Mouse (Mus musculus) hindbrain, embryonic 15.5 days (tissue): ENCODE measurements around the gene Gmppb. TPM values are rescaled to one million over a fixed set of nuclear protein-coding genes. Genes with fewer than 3 reads are reported as not detected.
A peak's percentile ranks its signal among the peaks of the same experiment; 100 is the strongest.

Experiments
- ATAC-seq: fragments of 200-750 bp; cut with Nextera tagmentation; 2 replicates; pipeline ENCODE4 v1.8.0; 2017; ENCODE audit warnings: low read depth, moderate number of reproducible peaks, moderate TSS enrichment; ENCODE audit not compliant: low FRiP score
- H3K27ac ChIP-seq: fragments of 300-500 bp; sonication (generic); replicated peaks from 2 replicates; pipeline ENCODE4 v1.5.1; 2015; ENCODE audit warnings: mild to moderate bottlenecking, inconsistent platforms
- H3K27me3 ChIP-seq: fragments of 300-500 bp; sonication (generic); 2 replicates; pipeline ENCODE4 v1.6.1; 2015; ENCODE audit warnings: control low read depth, inconsistent platforms
- H3K36me3 ChIP-seq: fragments of 300-500 bp; sonication (generic); 2 replicates; pipeline ENCODE4 v1.6.1; 2015; ENCODE audit warnings: control low read depth, inconsistent platforms
- H3K4me1 ChIP-seq: fragments of 300-500 bp; sonication (generic); replicated peaks from 2 replicates; pipeline ENCODE4 v1.6.1; 2015; ENCODE audit warnings: control low read depth, inconsistent platforms
- H3K4me2 ChIP-seq: fragments of 300-500 bp; sonication (generic); 2 replicates; pipeline ENCODE4 v1.6.1; 2015; ENCODE audit warnings: moderate library complexity, mild to moderate bottlenecking, inconsistent platforms
- H3K4me3 ChIP-seq: fragments of 300-500 bp; sonication (generic); 2 replicates; pipeline ENCODE4 v1.5.1; 2015; ENCODE audit warnings: mild to moderate bottlenecking, inconsistent platforms
- H3K9ac ChIP-seq: fragments of 300-500 bp; sonication (generic); 2 replicates; pipeline ENCODE4 v1.6.1; 2015; ENCODE audit warnings: inconsistent platforms
- H3K9me3 ChIP-seq: fragments of 300-500 bp; sonication (generic); 2 replicates; pipeline ENCODE4 v1.6.1; 2016; ENCODE audit warnings: control low read depth, inconsistent platforms
- WGBS: fragments of 180-500 bp; shearing (Covaris S2); methylation state at CpG from one replicate; pipeline ENCODE4 v1.1.7; 2015; 5-methylcytosine and 5-hydroxymethylcytosine counted together
- polyA plus RNA-seq: library from polyadenylated mRNA; unstranded; fragments of >200 nt; fragmentation: Nextera tagmentation; extraction: Ambion mirVana; gene quantifications from 2 replicates; pipeline ENCODE4 v1.2.1, GENCODE M21; 2015

Gmppb gene
- polyA plus RNA-seq, 1 experiment from 2014 or later = 23.9 TPM

- peaks cover 18% of the 10 kb centered on the region for H3K36me3 ChIP-seq
- peaks cover 31% of the 10 kb centered on the region for H3K4me1 ChIP-seq
- H3K27ac ChIP-seq = no peak within 1 kb of the TSS; the same call in 1 of the 2 replicates
- no peak within 1 kb of the TSS for H3K9ac ChIP-seq
- no peaks in the 10 kb centered on the region for H3K27me3 ChIP-seq
- H3K9me3 ChIP-seq = no peaks in the 10 kb centered on the region
- ATAC-seq = peak; percentile 25; the same call in 1 of the 2 replicates
- peak within 1 kb of the TSS; percentile 34; the same call in 1 of the 2 replicates for H3K4me2 ChIP-seq
- 59% methylated on average over 20 of the region's 20 CpGs for WGBS
- H3K4me3 ChIP-seq = no peak within 1 kb of the TSS
Observed at GRCm38 (mm10) chr9:108052885-108053664, 4.0 kb downstream of the Gmppb start, which contains the start of gene Amigo3. TSS of gene Amigo3 (plus strand) at chr9:108053159.

GRCm38 (mm10) chr9:108053665-108054225, 4.7 kb downstream of the Gmppb start:
- H3K36me3 ChIP-seq = peaks cover 22% of the 10 kb centered on the region
- H3K27ac ChIP-seq = no peak overlapping the region
- peaks cover 26% of the 10 kb centered on the region for H3K4me1 ChIP-seq
- no peaks in the 10 kb centered on the region for H3K27me3 ChIP-seq
- H3K9me3 ChIP-seq = no peaks in the 10 kb centered on the region
- H3K4me3 ChIP-seq = no peak overlapping the region
- H3K4me2 ChIP-seq = no peak overlapping the region
- no peak overlapping the region for H3K9ac ChIP-seq
- WGBS = 92% methylated on average over 15 of the region's 15 CpGs
- ATAC-seq = no peak

GRCm38 (mm10) chr9:108054331-108055040, 5.4 kb downstream of the Gmppb start:
- Histone ChIP-seq H3K27ac (no peak overlapping the region), H3K9me3 (no peaks in the 10 kb centered on the region), H3K36me3 (peaks cover 30% of the 10 kb centered on the region), H3K9ac (no peak overlapping the region), H3K27me3 (no peaks in the 10 kb centered on the region), H3K4me3 (no peak overlapping the region), H3K4me2 (no peak overlapping the region), H3K4me1 (peaks cover 24% of the 10 kb centered on the region)
- ATAC-seq = no peak
- WGBS = 90% methylated on average over 22 of the region's 22 CpGs

- H3K4me2 ChIP-seq = no peak overlapping the region
- no peak overlapping the region for H3K27ac ChIP-seq
- H3K4me1 ChIP-seq = peaks cover 18% of the 10 kb centered on the region
- 90% methylated on average over 1 of the region's 1 CpGs for WGBS
- H3K9ac ChIP-seq = no peak overlapping the region
- H3K27me3 ChIP-seq = no peaks in the 10 kb centered on the region
- ATAC-seq = no peak
- peaks cover 36% of the 10 kb centered on the region for H3K36me3 ChIP-seq
- H3K9me3 ChIP-seq = no peaks in the 10 kb centered on the region
- no peak overlapping the region for H3K4me3 ChIP-seq
Observed at GRCm38 (mm10) chr9:108055061-108055460, 6.0 kb downstream of the Gmppb start.

- Histone ChIP-seq H3K4me2 (no peak overlapping the region), H3K4me1 (peaks cover 11% of the 10 kb centered on the region), H3K27me3 (no peaks in the 10 kb centered on the region), H3K9ac (no peak overlapping the region), H3K36me3 (peaks cover 38% of the 10 kb centered on the region), H3K4me3 (no peak overlapping the region), H3K9me3 (no peaks in the 10 kb centered on the region), H3K27ac (no peak overlapping the region)
- ATAC-seq = no peak
- WGBS = 91% methylated on average over 6 of the region's 6 CpGs
Observed at GRCm38 (mm10) chr9:108055661-108056237, 6.7 kb downstream of the Gmppb start.

GRCm38 (mm10) chr9:108056361-108057261, 7.6 kb downstream of the Gmppb start:
- peaks cover 10% of the 10 kb centered on the region for H3K4me1 ChIP-seq
- no peak overlapping the region for H3K27ac ChIP-seq
- no peaks in the 10 kb centered on the region for H3K9me3 ChIP-seq
- H3K4me2 ChIP-seq = no peak overlapping the region
- WGBS = 83% methylated on average over 28 of the region's 28 CpGs
- ATAC-seq = no peak
- H3K36me3 ChIP-seq = peaks cover 38% of the 10 kb centered on the region
- no peak overlapping the region for H3K4me3 ChIP-seq
- no peak overlapping the region for H3K9ac ChIP-seq
- no peaks in the 10 kb centered on the region for H3K27me3 ChIP-seq

GRCm38 (mm10) chr9:108057262-108057562, 8.2 kb downstream of the Gmppb start:
- peaks cover 37% of the 10 kb centered on the region for H3K36me3 ChIP-seq
- no peaks in the 10 kb centered on the region for H3K27me3 ChIP-seq
- no peak overlapping the region for H3K27ac ChIP-seq
- 91% methylated on average over 5 of the region's 5 CpGs for WGBS
- H3K4me2 ChIP-seq = no peak overlapping the region
- no peak overlapping the region for H3K4me3 ChIP-seq
- peaks cover 10% of the 10 kb centered on the region for H3K4me1 ChIP-seq
- ATAC-seq = no peak
- H3K9ac ChIP-seq = no peak overlapping the region
- H3K9me3 ChIP-seq = no peaks in the 10 kb centered on the region

- no peak overlapping the region for H3K4me3 ChIP-seq
- H3K4me1 ChIP-seq = no peaks in the 10 kb centered on the region
- no peak for ATAC-seq
- no peak overlapping the region for H3K4me2 ChIP-seq
- WGBS = 92% methylated on average over 9 of the region's 9 CpGs
- H3K9ac ChIP-seq = no peak overlapping the region
- no peaks in the 10 kb centered on the region for H3K9me3 ChIP-seq
- H3K27ac ChIP-seq = no peak overlapping the region
- H3K36me3 ChIP-seq = peaks cover 43% of the 10 kb centered on the region
- H3K27me3 ChIP-seq = no peaks in the 10 kb centered on the region
Observed at GRCm38 (mm10) chr9:108058291-108058690, 9.2 kb downstream of the Gmppb start.

- WGBS = 91% methylated on average over 3 of the region's 3 CpGs
- Histone ChIP-seq H3K4me2 (no peak overlapping the region), H3K27me3 (no peaks in the 10 kb centered on the region), H3K4me3 (no peak overlapping the region), H3K9ac (no peak overlapping the region), H3K27ac (no peak overlapping the region), H3K4me1 (no peaks in the 10 kb centered on the region), H3K9me3 (no peaks in the 10 kb centered on the region), H3K36me3 (peaks cover 39% of the 10 kb centered on the region)
- no peak for ATAC-seq
Observed at GRCm38 (mm10) chr9:108062142-108062541, 13.1 kb downstream of the Gmppb start.

GRCm38 (mm10) chr9:108063361-108063760, 14.3 kb downstream of the Gmppb start:
- no peak overlapping the region for H3K4me3 ChIP-seq
- no peak overlapping the region for H3K4me2 ChIP-seq
- H3K4me1 ChIP-seq = no peaks in the 10 kb centered on the region
- H3K9ac ChIP-seq = no peak overlapping the region
- 87% methylated on average over 12 of the region's 12 CpGs for WGBS
- no peaks in the 10 kb centered on the region for H3K9me3 ChIP-seq
- no peak overlapping the region for H3K27ac ChIP-seq
- no peaks in the 10 kb centered on the region for H3K27me3 ChIP-seq
- peaks cover 27% of the 10 kb centered on the region for H3K36me3 ChIP-seq
- no peak for ATAC-seq

- Histone ChIP-seq H3K9ac (no peak overlapping the region), H3K4me2 (no peak overlapping the region), H3K27me3 (no peaks in the 10 kb centered on the region), H3K4me1 (no peaks in the 10 kb centered on the region), H3K36me3 (peaks cover 10% of the 10 kb centered on the region; the same call in 1 of the 2 replicates), H3K27ac (no peak overlapping the region), H3K4me3 (no peak overlapping the region), H3K9me3 (no peaks in the 10 kb centered on the region)
- 46% methylated on average over 5 of the region's 5 CpGs for WGBS
- ATAC-seq = no peak
Observed at GRCm38 (mm10) chr9:108065491-108066011, 16.5 kb downstream of the Gmppb start.
